Mouse (Mus musculus): ENCODE data around the gene Gm9944.

- TF ChIP-seq MAX (IDR thresholded peaks at IDR 0.05; ENCODE audit: low read length): no peak
- no peak for TF ChIP-seq USF1 (IDR thresholded peaks at IDR 0.05; ENCODE audit: low read depth, low read length)
- no peak for TF ChIP-seq CHD2 (IDR thresholded peaks at IDR 0.05; ENCODE audit: low read length)
Measured at GRCm38 (mm10) chr4:144430723-144431122, 22.4 kb downstream of the Gm9944 start.

Measured in MEL (cell line).